Mouse (Mus musculus) stomach, embryonic 16.5 days (tissue): ENCODE data around the gene Dpp4. TPM values are rescaled to one million over a fixed set of nuclear protein-coding genes. Genes with fewer than 3 reads are reported as not detected.
A peak's percentile ranks its signal among the peaks of the same experiment; 100 is the strongest.

Experiments used
- ATAC-seq: fragments of 200-750 bp; cut with Nextera tagmentation; 2 replicates; pipeline ENCODE4 v1.8.0; 2017; ENCODE audit warnings: moderate number of reproducible peaks, moderate TSS enrichment; ENCODE audit not compliant: insufficient read depth, low FRiP score
- H3K27ac ChIP-seq: fragments of 300-500 bp; sonication (generic); 2 replicates; pipeline ENCODE4 v1.5.1; 2014; ENCODE audit warnings: low read length
- H3K27me3 ChIP-seq: fragments of 300-500 bp; sonication (generic); 2 replicates; pipeline ENCODE4 v1.6.1; 2014; ENCODE audit warnings: low read length, control low read depth, mixed read lengths; ENCODE audit not compliant: control insufficient read depth, insufficient read depth
- H3K36me3 ChIP-seq: fragments of 300-500 bp; sonication (generic); 2 replicates; pipeline ENCODE4 v1.6.1; 2014; ENCODE audit warnings: low read length; ENCODE audit not compliant: control insufficient read depth, insufficient read depth
- H3K4me1 ChIP-seq: fragments of 300-500 bp; sonication (generic); 2 replicates; pipeline ENCODE4 v1.6.1; 2014; ENCODE audit warnings: low read length, control low read depth, mixed read lengths; ENCODE audit not compliant: control insufficient read depth, insufficient read depth
- H3K4me2 ChIP-seq: fragments of 300-500 bp; sonication (generic); 2 replicates; pipeline ENCODE4 v1.6.1; 2014; ENCODE audit warnings: low read depth, low read length, mixed read lengths
- H3K4me3 ChIP-seq: fragments of 300-500 bp; sonication (generic); replicated peaks from 2 replicates; pipeline ENCODE4 v1.5.1; 2014; ENCODE audit warnings: mild to moderate bottlenecking, low read length
- H3K9ac ChIP-seq: fragments of 300-500 bp; sonication (generic); 2 replicates; pipeline ENCODE4 v1.6.1; 2014; ENCODE audit warnings: low read length
- H3K9me3 ChIP-seq: fragments of 300-500 bp; sonication (generic); replicated peaks from 2 replicates; pipeline ENCODE4 v1.6.1; 2016; ENCODE audit warnings: low read length, control low read depth; ENCODE audit not compliant: control insufficient read depth
- WGBS: fragments of 180-500 bp; shearing (Covaris S2); extraction: QIAGEN DNeasy Blood & Tissue Kit; methylation state at CpG from one replicate; pipeline ENCODE4 v1.1.7; 2014; 5-methylcytosine and 5-hydroxymethylcytosine counted together
- polyA plus RNA-seq: library from polyadenylated mRNA; unstranded; fragments of >200 nt; fragmentation: Nextera tagmentation; extraction: Ambion mirVana; gene quantifications from 2 replicates; pipeline ENCODE4 v1.2.1, GENCODE M21; 2015

The Dpp4 gene
- polyA plus RNA-seq, 1 experiment from 2014 or later: 18.5 TPM

DNA sequence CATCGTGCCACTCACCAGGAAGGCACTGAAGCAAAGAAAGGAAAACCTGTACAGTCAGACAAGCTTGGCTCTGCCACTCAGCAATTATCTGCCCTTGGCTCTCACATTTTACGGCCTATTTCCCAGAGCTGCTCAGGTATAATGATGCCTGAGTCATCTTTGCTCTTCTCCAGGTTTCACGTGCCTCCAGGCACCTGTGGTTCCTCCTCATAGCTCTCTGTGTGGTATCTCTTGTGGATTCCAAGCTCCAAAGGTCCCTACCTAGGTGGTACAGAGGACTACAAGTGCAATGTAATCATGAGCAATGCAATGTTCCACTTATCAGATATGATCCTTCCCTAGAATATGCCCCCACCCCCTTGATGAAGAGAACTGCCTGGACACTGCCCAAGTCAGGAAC is 8.0 kb upstream of the Dpp4 start:
- WGBS: 77% methylated on average over 3 of the region's 3 CpGs
- Histone ChIP-seq H3K27ac (no peak overlapping the region), H3K4me2 (no peak overlapping the region), H3K27me3 (no peaks in the 10 kb centered on the region), H3K4me3 (no peak overlapping the region), H3K9me3 (no peaks in the 10 kb centered on the region), H3K36me3 (no peaks in the 10 kb centered on the region), H3K9ac (no peak overlapping the region), H3K4me1 (no peaks in the 10 kb centered on the region)
- ATAC-seq: no peak

GRCm38 (mm10) chr2:62417233-62417632 is 5.2 kb upstream of the Dpp4 start:
- ATAC-seq: no peak
- no peaks in the 10 kb centered on the region for H3K4me1 ChIP-seq
- 0 out of 2 replicates have a peak, but pooled peaks cover 2% of the 10 kb centered on the region for H3K27me3 ChIP-seq
- no peak overlapping the region for H3K27ac ChIP-seq
- no peak overlapping the region for H3K9ac ChIP-seq
- no peaks in the 10 kb centered on the region for H3K9me3 ChIP-seq
- no peaks in the 10 kb centered on the region for H3K36me3 ChIP-seq
- no peak overlapping the region for H3K4me2 ChIP-seq
- no peak overlapping the region for H3K4me3 ChIP-seq
- WGBS: 63% methylated on average over 1 of the region's 1 CpGs

DNA sequence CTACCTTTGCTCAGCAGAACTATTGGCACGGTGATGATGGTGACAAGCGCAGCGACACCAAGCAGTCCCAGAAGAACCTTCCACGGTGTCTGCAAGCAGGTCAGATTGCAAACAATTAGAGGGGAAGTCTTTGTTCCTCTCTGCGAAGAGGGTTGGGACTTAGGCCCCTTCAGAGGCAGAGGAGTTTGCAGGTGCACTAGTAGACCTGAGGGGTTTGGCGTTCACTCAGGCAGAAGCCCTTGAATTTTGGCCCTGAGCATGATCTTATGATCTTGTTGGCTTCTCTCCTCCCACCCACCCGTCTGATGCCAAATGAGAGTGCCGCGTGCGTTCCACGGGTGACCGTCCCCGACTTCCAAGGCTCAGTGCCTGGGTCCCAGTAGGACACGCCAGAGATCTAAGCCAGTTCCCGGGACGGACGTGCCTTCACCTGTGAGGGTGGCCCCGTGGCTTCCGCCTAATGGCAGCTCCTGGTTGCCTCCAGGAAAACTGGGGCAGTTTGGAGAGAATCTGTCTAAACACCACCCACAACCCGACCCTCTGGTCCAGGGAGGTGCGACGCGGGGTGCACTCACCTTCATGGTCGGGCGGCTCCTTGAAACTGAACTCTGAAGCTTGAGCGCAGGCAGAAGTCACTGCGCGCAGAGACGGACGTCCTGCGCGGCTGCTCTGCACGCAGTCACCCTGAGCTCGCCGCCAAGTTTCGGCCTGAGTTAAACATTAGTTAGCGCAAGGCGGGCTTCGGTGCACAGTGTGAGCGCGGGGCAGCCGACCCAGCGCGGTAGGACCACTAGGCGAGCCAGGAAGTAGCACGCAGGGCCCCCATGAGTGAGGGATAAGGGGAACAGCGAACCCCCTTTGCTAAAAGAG is 585 bp downstream of the Dpp4 start:
- peak overlapping the region; percentile 53 for H3K4me3 ChIP-seq
- H3K36me3 ChIP-seq: no peaks in the 10 kb centered on the region
- no peak overlapping the region; the same call in 1 of the 2 replicates for H3K27ac ChIP-seq
- ATAC-seq: peak; percentile 88
- WGBS: 5% methylated on average over 47 of the region's 47 CpGs
- H3K4me1 ChIP-seq: no peaks in the 10 kb centered on the region; the same call in 1 of the 2 replicates
- H3K9ac ChIP-seq: peak overlapping the region; percentile 71
- H3K9me3 ChIP-seq: no peaks in the 10 kb centered on the region
- H3K27me3 ChIP-seq: 0 out of 2 replicates have a peak, but pooled peaks cover 2% of the 10 kb centered on the region
- H3K4me2 ChIP-seq: peak overlapping the region; percentile 93

- 22% methylated on average over 4 of the region's 4 CpGs for WGBS
- Histone ChIP-seq H3K4me1 (no peaks in the 10 kb centered on the region; the same call in 1 of the 2 replicates), H3K27me3 (0 out of 2 replicates have a peak, but pooled peaks cover 2% of the 10 kb centered on the region), H3K9me3 (no peaks in the 10 kb centered on the region), H3K4me2 (no peak overlapping the region), H3K4me3 (no peak overlapping the region), H3K36me3 (no peaks in the 10 kb centered on the region), H3K27ac (no peak overlapping the region), H3K9ac (no peak overlapping the region)
- ATAC-seq: no peak
Observed at GRCm38 (mm10) chr2:62408701-62409201, 3.3 kb downstream of the Dpp4 start.

DNA sequence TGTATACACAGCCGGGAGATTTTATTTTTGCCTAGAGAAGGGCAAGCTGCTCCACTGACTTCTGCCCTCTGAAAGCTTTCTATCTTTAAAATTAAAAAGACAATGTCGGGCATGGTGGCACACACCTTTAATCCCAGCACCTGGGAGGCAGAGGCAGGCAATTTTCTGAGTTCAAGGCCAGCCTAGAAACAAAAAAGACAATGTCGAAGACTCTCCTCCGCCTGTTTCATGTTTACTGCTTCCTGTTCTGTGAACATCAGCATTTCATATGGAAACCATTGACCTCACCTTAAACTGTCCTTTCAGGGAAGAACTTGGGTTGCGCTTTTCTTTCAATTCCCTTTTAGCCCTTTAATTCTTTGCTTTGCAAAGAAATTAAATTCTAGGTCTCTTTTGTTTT is 3.8 kb downstream of the Dpp4 start:
- no peak for ATAC-seq
- H3K4me2 ChIP-seq: no peak overlapping the region
- H3K27me3 ChIP-seq: 0 out of 2 replicates have a peak, but pooled peaks cover 2% of the 10 kb centered on the region
- H3K4me1 ChIP-seq: no peaks in the 10 kb centered on the region; the same call in 1 of the 2 replicates
- H3K4me3 ChIP-seq: no peak overlapping the region
- H3K9ac ChIP-seq: no peak overlapping the region
- no peak overlapping the region for H3K27ac ChIP-seq
- WGBS: 78% methylated on average over 5 of the region's 5 CpGs
- H3K9me3 ChIP-seq: no peaks in the 10 kb centered on the region
- no peaks in the 10 kb centered on the region for H3K36me3 ChIP-seq

- Histone ChIP-seq H3K9ac (no peak overlapping the region), H3K9me3 (no peaks in the 10 kb centered on the region), H3K27ac (no peak overlapping the region; the same call in 1 of the 2 replicates), H3K27me3 (no peaks in the 10 kb centered on the region), H3K36me3 (no peaks in the 10 kb centered on the region), H3K4me1 (no peaks in the 10 kb centered on the region; the same call in 1 of the 2 replicates), H3K4me3 (no peak overlapping the region), H3K4me2 (no peak overlapping the region)
- no peak for ATAC-seq
- WGBS: 48% methylated on average over 5 of the region's 5 CpGs
Observed at GRCm38 (mm10) chr2:62403556-62404135, 8.4 kb downstream of the Dpp4 start.

DNA sequence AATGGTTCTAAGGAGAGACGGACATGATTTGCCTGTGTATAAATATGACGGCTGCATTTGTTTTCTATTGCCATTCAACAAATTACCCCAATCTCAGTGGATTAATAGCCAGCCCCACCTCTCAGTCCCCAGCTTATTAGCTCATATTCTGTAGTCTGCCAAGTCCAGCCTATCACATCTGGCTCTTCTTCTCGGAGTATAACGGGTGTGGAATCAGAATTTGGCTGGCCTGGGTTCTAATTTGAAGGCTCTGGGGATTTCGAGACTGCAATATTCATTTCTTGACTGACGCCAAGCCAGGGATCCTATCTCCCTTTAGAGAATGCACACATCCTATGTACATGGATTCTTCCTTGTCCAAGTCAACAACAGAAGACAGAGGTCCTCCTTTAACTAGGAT is 11.0 kb downstream of the Dpp4 start:
- ATAC-seq: no peak
- Histone ChIP-seq H3K4me1 (no peaks in the 10 kb centered on the region), H3K4me3 (no peak overlapping the region), H3K9me3 (no peaks in the 10 kb centered on the region), H3K4me2 (no peak overlapping the region), H3K9ac (no peak overlapping the region), H3K27me3 (no peaks in the 10 kb centered on the region), H3K36me3 (no peaks in the 10 kb centered on the region), H3K27ac (no peak overlapping the region)
- 84% methylated on average over 6 of the region's 6 CpGs for WGBS

DNA sequence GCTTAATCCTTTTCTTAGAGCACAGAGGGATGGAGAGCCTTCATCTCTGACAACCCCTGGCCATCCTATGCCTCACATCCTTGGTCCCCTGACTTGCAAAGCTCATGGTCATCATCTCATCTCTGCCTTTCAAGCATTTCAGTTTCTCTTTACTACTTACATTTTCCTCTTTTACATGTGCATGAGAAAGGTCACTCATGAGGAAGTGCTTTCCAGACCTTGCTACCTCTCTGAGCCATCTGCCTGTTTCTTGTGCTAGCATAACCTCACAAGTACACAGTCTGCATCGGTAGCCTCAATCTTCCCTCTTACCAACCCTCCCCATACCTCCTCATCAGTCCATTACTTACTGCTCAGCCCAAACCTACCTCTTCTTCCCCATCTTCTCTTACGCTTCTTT is 12.2 kb downstream of the Dpp4 start:
- H3K9ac ChIP-seq: no peak overlapping the region
- H3K27me3 ChIP-seq: no peaks in the 10 kb centered on the region
- H3K9me3 ChIP-seq: no peaks in the 10 kb centered on the region
- no peaks in the 10 kb centered on the region for H3K4me1 ChIP-seq
- WGBS: 90% methylated on average over 2 of the region's 2 CpGs
- no peak overlapping the region for H3K4me3 ChIP-seq
- no peaks in the 10 kb centered on the region for H3K36me3 ChIP-seq
- no peak for ATAC-seq
- no peak overlapping the region for H3K27ac ChIP-seq
- no peak overlapping the region for H3K4me2 ChIP-seq

- WGBS: 75% methylated on average over 8 of the region's 8 CpGs
- Histone ChIP-seq H3K27me3 (no peaks in the 10 kb centered on the region), H3K4me3 (no peak overlapping the region), H3K27ac (no peak overlapping the region), H3K4me1 (no peaks in the 10 kb centered on the region), H3K9ac (no peak overlapping the region), H3K36me3 (no peaks in the 10 kb centered on the region), H3K9me3 (no peaks in the 10 kb centered on the region), H3K4me2 (no peak overlapping the region)
- ATAC-seq: no peak
Observed at GRCm38 (mm10) chr2:62399361-62399760, 12.7 kb downstream of the Dpp4 start.
